Mouse (Mus musculus) kidney, postnatal 25 days (tissue): ENCODE measurements around the gene Pde1c.

ENCODE experiments used
- DNase-seq, 2 experiments: peaks; one replicate each; pipeline ENCODE4 v3.0.0; 2021; ENCODE audit warnings: mixed read lengths in 2 of 2

The Pde1c gene

DNA sequence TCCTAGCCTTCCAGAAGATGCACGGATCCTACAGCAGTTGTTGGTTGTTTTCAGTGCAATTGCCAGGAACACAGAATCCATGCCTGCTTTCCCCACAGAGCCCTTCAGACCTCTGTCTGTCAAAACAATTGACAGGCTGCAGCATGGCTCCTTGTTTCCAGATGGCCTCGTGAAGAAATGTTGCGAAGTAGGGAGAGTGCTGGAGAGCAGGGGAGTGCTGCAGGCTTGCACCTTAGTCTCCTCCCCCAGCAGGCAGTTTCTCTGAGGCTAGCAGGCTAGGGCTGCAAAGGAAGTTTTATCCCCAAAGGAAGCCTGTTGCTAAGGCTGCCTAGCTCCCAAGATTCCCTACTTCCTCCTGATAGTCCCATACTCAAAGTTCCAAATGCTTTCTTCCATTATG lies 246.1 kb downstream of the Pde1c start:
- no peak for DNase-seq

DNA sequence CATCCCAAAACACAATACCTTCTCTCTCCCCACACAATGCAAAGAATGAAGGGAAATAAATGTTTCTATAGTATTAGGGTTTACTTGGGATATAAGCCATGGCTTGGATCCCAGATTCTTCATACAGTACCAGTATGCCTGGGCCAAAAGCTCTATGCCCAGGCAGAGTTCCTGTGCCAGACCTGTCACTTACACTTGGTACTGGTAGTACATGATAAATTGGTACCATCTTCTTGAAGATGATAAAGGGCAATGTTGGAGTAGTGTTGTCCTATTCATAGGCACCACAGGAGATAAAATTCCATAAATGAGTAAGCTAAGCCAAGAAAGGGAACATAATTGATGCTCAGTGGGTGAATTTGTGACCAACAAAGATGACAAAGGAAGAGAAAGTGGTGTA lies 258.6 kb downstream of the Pde1c start:
- no peak for DNase-seq

DNA sequence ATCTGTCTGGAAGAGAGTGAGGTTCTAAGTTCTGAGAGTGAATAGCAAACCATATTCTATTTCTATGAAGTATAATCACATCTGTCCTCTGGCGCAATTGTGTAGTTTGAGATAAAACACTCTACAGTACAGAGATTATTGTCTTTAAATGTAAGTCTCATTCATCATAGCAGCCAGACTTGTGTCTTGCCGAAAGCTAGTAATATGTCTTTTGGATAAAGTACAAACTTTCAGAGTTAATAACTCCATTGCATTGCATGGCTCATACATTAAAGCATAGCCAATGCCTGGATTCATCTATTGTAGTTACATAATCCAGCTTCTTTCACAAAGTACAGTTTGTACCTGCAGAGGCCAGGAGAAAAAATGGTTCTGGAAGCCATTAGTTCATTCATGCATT lies 262.8 kb downstream of the Pde1c start:
- DNase-seq = no peak

DNA sequence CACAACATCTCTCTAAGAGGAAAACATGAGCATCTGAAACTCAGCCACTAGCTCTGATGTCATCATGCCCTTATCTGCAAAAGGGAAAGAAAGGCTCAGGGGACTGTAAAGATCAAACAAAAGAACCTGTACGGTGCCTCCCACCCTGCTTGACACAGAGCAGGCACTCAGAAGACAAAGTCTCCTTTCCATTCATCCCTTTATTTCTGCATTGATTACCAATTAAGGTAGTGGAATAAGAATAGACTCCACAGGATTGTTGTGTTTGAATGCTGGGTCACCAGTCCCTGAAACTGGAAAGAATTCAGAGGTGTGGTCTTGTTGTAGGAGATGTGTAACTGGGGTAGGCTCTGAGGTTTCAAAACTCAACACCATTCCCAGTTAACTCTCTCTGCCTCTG lies 276.7 kb downstream of the Pde1c start:
- no peak for DNase-seq

DNA sequence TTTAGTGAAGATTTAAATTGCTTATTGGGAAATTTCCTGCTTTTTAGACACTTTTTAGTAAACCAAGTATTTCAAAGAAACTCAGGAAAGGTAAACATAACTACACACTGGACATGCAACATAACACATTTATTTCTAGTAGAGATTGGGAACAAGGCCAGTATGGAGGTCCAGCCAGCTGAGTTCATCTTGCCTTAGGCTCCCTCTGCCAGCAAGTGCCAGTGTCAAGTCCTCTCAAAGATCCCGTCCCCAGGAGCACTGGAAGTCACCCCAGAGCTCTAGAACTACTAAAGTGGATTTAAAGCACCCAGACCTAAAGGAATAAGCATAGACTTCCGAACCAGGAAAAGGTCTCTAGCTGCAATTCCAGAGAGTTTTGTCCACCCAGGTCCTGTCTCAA lies 279.6 kb downstream of the Pde1c start:
- DNase-seq = no peak

DNA sequence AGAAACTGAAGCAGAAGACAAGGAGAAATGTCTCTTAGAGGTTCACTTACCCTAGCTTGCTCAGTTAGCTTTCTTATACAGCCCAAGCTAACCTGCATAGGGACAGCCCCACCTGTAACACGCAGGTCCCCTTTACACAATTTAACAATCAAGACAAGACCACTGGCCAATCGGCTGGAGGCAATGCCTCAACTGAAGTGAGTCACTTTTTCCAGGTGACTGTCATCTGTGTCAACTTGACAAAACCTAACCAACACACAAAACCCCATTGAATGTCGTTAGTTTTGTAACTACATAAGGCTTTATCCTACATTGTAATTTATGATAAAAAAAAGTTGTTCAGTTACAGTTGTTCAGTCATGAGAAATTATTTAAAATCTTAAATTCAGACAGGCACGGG lies 284.1 kb downstream of the Pde1c start:
- no peak for DNase-seq

DNA sequence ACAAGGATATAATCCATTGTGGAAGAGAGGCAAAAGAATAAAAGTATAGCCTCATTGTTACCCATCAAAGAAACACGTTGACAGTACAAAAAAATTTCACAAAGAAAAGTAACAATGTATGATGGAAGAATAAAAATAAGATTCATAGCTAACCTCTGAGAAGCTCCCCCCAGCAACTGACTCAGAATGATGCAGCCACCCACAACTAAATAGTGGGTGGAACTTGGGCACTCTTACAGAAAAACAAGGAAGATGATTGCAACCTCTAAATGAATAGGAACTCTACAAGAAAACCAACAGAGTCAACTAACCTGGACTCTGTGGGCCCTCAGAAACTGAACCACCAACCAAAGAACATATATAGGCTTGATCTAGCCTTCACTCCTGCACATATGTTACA lies 293.4 kb downstream of the Pde1c start:
- DNase-seq = no peak

DNA sequence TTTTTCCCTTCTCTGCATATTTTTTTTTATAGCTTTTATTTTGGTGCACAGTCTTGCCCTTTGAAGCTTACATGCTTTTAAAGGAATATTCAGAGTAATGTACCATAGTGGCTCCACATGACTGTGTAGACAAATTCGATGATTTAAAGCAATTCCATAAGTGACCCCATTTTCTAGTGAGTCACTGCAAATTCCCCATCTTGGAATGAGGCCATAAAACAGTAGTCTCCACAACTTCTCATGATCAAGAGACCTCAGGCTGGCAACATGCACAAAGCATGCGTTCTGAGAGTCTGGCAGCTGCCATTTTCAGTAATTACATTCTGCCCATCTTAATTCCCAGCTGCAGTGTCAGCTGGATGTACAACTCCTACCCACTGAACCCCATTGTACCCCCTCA lies 297.2 kb downstream of the Pde1c start:
- DNase-seq = no peak

DNA sequence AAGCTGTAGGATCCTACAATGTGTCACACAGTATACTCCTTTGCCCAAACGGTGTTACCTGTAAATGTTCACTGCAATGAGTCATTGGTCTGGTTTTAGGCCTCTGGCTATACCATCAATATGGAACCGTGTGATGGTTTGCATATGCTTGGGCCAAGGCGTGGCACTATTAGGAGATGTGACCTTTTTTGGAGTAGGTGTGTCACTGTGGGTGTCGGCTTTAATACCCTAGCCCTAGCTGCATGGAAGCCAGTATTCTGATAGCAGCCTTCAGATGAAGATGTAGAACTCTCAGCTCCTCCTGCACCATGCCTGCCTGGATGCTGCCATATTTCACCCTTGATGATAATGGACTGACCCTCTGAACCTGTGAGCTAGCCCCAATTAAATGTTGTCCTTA lies 304.4 kb downstream of the Pde1c start:
- DNase-seq = no peak

DNA sequence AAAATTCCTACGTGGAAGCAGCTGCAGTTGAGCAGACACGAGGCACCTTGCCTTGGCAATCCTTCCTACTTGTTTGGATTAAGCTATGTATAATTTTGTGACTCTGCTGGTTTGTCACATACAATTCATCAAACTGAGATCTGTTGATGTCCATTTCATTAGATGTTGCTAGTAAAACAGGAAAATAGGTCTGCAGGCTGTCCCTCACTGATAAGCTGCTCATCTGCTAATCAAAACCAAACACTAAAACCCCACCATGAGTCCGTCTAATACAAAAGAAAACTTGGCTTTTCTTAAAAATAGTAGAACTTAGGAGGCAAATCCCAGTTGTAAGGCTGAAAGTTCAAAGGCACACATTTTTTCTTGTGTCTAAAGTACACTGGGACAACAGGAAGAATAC lies 308.8 kb downstream of the Pde1c start:
- no peak for DNase-seq

DNA sequence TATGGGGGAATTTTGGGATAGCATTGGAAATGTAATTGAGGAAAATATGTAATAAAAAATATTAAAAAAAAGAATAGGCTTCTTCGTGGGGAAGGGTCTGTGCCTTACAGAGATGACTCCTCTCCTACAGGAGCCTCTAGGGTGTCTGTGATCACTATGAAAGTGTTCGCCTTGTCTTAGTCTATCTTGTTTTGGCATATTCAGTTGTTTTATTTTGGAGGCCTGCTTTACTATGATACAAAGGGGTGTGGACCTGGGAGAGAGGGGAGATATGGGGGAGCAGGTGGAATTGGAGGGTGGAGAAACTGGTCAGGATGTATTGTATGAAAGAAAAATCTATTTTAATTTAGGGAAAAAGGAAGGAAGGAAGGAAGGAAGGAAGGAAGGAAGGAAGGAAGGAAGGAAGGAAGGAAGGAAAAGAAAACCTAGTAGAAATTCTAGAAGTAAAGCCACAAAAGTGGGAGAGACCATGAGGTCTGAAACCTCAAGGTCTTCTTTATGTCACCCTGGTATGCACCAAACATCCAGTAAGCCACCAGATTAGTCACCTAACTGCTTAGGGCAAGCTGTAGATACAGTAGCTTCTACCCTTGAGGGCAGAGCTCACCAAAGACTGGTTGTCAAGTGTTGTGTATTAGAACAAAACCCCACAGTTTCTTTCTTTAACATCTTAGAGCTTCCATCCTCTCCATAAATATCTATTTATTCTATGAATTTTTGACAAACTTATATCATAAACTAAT lies 311.2 kb downstream of the Pde1c start:
- DNase-seq = no peak

DNA sequence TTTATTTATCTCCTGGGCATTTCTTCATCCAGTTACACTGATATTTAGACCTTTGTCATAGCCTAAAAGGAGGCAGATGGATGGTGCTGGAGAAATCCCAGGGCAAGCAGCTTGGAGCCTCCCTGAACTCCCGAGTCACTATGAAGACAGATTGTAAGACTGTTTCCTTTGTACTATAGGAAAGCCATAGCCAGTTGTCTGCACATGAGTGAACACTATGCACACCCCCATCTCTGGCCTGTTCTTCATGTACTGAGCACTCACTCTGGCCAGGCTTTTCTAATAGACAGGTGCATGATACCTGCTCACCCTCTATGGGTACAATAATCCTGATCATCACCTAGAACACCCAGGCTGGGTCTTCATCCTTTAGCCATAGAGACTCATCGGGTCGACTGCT lies 318.8 kb downstream of the Pde1c start:
- no peak for DNase-seq

DNA sequence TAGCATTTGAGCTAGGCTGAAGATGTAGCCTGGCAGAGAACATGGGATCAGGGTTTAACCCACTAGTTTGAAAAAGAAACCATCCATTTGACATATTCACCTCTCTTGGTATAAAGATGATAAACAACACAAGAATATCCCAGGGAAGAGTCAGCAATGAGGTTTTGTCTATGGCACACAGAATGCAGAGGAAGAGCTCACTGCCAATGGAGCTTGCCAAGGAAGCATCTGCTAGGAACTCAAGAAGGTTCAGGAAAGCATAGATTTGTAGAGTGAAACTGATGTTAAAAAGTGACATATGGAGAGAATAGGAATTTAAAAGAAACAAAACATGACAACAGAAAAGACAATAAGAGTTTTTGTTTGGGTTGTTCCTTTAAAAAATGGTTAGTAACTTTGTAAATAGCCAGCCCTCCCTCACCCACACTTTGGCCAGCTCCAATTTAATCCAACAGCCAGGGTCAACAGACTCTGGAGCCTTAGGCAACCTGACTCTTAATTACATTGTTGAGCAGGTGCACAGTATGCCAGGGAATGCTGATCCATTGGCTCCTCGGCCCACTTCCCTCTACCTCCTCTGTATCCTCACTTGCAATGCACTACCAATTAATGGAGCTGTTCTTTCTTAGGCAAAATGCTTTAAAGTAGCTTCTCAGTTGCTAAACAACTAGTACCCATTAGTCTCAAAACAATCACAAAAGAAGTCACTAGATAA lies 377.3 kb downstream of the Pde1c start:
- no peak for DNase-seq

DNA sequence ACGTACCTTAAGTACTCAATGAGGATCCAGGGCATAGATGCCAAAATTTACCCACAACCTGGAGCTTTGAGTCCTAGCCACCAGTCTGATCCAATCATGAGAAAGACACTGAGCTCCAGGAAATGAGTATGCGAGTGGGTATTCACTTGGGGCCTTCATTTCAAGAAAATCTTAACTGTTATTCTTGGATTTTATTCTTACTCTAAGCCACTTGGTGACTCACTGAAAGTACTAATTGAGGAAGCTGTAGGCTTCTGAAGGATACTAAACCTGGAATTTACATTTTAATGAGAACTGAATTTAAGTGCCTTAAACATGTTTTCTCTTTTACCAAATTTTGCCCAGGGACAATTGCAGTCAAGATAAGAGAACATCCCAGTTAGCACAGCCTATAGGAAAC lies 392.4 kb downstream of the Pde1c start:
- DNase-seq = no peak

DNA sequence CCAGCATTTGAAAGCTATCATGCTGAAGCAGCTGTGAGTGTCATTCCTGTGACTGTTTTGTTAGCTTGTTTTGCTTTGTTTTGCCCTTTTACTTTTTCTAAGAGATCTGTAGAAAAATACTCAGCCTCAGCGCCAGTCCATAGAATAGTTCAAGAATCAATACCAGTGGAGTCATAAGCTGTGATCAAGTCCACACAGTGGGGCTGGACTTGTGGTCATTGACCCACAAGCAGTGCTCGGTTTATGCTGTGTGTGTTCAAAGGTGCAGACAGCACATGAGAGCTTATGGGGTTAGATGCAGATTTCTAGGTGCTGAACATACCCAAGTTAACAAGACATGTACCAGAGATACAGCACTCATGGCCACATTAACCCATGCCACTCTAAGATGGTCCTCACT lies 396.7 kb downstream of the Pde1c start:
- DNase-seq = no peak

DNA sequence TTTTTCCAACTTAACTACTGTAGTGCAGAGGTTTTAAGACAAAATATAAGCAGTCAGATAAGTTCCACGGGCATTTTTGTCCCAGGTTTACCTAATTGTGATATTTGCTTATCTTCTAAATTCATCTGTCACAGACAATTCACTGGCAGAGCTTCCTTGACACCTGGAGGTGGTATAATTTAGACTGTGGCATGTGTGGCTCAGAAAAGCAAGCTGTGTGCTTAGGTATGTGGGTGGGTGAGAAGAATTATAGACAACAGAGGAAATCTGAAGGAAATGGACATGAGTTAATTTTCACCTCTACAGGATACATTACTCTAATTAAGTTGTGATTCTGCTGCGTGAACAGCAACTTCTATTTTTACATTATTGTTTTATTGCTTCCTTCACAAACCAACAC lies 400.2 kb downstream of the Pde1c start:
- DNase-seq = no peak

DNA sequence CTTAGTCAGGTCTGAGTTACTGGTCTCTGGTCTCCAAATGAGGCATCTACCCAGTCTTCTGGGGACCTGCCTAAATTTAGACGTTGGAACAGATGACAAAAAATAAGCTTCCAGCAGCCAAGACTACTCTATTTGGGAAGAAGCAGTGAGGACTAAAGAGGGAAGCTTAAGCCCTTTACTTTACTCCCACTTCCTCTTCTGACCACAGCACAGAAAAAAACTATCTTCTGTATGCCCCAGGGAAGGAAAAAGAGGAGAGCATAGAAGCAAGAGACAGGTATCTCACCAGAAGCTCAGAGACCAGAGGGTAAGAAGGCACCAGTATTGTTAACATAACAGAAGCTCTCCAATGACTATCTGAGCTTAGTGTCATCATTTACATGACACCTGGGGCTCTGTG lies 410.7 kb downstream of the Pde1c start:
- no peak for DNase-seq

DNA sequence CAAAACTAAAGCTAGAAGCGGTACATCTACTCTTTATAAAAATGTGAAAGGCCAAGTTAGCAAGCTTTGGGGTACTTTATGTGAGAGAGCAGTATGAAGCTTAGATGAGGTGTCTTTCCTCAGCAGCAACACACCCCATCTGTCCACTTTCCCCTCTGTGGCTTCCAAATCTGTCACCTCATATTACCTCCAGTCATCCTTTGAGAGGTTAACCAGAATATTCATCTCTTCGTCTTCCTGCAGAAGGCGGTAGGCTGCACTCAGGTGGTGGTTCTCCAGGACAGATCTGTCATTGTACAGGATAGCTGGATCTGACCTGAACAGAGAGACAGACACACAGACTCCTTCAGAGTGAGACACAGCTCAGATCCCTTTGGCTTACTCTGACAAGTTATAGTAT lies 412.1 kb downstream of the Pde1c start:
- DNase-seq = no peak

DNA sequence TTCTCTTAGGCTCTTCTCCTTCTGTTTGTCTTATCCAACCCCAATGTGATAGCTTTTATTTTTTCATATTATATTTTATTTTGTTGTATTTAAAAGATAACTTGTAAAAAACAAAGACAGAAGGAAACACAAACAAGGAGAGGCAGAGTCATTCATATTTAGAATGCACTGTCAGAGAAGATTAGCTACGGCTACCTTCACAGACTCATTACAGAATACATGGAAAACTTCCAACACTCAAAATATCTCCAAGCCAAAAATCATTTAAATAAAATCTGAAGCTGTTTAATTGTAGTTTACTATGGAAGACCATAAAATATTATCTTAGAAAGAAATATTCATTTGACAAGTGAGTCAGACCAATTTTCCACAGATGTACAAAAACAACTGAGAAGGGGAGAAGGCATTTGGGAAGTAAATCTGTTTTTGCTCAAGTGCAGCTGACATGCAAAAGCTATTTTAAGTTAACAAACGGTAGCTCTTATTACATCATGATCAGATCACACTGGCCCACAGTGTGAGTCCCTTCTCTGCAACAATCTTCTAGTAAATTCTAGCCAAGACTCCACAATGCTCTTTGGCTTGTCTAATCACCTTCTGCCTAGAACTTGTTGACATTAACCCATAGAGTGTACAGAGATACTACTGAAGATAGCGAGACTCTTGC lies 438.3 kb downstream of the Pde1c start:
- no peak for DNase-seq

DNA sequence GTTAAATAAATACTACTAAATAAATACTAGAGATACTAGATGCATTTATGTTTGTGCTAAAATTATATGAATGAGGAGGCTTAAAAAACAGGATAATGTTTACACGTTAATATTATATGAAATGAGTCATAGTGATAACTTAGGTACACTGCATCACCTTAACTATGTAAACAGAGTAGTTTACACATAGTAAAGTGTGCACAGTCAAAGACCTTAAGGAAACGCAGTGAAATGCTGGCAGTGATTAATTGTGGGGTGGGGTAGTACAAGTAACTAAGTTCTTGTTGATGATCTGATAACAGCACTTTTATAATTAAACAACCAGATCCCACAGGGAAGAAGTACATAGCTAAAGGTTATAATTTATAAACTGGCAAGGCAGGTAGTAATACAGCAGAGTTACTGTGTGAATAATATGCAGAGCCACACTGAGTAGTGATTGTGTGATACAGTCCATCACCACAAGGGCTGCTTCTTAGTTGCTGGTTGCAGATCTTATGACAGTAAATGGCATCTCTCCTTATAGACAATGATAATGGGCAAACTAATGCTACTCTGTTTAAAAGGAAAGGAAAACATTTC lies 469.3 kb downstream of the Pde1c start:
- no peak for DNase-seq

DNA sequence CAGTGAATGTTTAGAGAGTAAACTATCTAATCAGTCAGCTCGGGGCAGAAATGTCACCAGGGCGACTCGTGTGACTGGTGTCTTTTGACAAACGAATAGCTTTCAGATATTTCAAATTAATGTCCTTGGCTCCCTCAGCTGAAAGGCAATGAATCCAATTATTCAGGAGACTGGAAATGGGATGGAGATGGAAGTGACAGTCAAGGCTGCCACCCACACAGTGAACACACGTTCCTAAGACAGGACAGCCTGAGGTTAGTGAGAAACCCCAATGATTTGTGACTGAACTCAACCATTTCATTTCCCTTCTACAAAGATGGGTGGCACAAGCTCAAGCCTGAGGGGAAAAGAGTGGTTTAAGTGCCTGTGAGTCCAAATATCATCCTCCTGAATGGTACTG lies 470.5 kb downstream of the Pde1c start:
- DNase-seq = no peak

DNA sequence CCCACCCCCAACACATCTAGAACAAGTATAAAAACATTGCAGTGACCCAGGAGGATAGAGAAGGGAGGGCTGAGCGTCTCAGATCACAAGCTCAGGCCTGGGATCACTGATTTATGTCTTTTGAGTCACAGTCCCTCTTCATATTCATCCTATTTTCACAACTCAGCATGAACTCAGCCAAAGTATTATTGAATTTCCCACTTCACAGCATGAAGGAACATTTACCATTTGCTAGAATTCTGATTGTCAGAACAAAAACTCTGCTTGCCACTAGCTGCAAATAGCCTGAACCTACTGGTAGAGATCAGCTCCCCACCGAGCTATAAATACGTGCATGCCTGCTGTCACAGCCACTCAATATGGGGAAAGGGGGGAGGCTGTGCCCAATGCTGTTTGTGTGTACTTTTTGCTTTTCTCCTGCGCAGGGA lies 492.5 kb downstream of the Pde1c start:
- DNase-seq = no peak

DNA sequence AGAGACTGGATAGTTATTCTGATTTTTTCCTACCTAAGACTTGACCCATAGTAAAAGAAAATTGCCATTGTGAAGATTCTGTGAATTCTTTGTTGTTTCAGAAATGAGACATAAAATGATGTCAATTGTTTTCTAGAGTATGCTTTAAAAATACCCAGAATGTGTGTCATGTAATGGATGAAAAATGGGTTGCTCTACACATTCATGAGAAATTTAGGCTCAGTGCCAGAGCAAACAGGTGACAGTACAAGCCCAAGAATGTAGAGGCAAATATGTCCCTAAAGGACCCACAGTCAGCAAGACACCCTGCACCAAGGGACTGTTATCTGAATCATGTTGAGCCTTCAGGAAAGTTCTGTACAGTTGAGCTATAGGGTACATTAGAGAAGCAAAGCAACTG lies 500.4 kb downstream of the Pde1c start:
- DNase-seq = no peak
